Mouse (Mus musculus) activated CD4-positive, CD25-positive, alpha-beta regulatory T cell, adult 4 months (primary cell): ENCODE data around the gene Malsu1. TPM values are rescaled to one million over a fixed set of nuclear protein-coding genes. Genes with fewer than 3 reads are reported as not detected.

Experiments
- polyA plus RNA-seq, 2 experiments: library from polyadenylated mRNA; unstranded; fragments of 100-300 nt; shearing (Covaris generic); gene quantifications; one replicate each; pipeline ENCODE4 v1.2.1; 2017

The Malsu1 gene
- polyA plus RNA-seq, 2 experiments from 2014 or later, result 21.0 to 49.0 TPM

Other genes starting within 250 kb of the Malsu1 start
- 10 to 100 TPM; 14.5 to 16.2 TPM for gene Tmem176a, start 232.9 kb upstream of the Malsu1 start, polyA plus RNA-seq
- 10 to 100 TPM; 19.4 to 29.2 TPM for gene Tmem176b, start 232.3 kb upstream of the Malsu1 start, polyA plus RNA-seq
- not detected for gene Aoc1, start 200.9 kb upstream of the Malsu1 start, polyA plus RNA-seq
- gene 1600015I10Rik, start 143.9 kb upstream of the Malsu1 start, polyA plus RNA-seq, result not detected
- under 1 TPM in 1 of 2 experiments, not detected in 1; 0.79 TPM for gene Doxl2, start 98.8 kb upstream of the Malsu1 start, polyA plus RNA-seq
- gene Svs1, start 86.9 kb upstream of the Malsu1 start, polyA plus RNA-seq, result not detected
- 1 to 10 TPM; 1.6 to 1.9 TPM for gene Gpnmb, start 37.2 kb upstream of the Malsu1 start, polyA plus RNA-seq
- gene Igf2bp3, start 141.2 kb downstream of the Malsu1 start, polyA plus RNA-seq, result 1 to 10 TPM; 2.5 to 4.6 TPM
- gene Tra2a, start 190.2 kb downstream of the Malsu1 start, polyA plus RNA-seq, result 10 to 100 TPM; 29.2 to 30.3 TPM
- gene Ccdc126, start 245.5 kb downstream of the Malsu1 start, polyA plus RNA-seq, result 10 to 100 TPM; 11.1 to 14.8 TPM